Mouse (Mus musculus) kidney, postnatal 4 days (tissue): Measurements from ENCODE around the gene Kcnn4.

Experiments used
- DNase-seq, 2 experiments: peaks; one replicate each; pipeline ENCODE4 v3.0.0; 2021; ENCODE audit warnings: mixed read lengths in 2 of 2

The Kcnn4 gene

DNA sequence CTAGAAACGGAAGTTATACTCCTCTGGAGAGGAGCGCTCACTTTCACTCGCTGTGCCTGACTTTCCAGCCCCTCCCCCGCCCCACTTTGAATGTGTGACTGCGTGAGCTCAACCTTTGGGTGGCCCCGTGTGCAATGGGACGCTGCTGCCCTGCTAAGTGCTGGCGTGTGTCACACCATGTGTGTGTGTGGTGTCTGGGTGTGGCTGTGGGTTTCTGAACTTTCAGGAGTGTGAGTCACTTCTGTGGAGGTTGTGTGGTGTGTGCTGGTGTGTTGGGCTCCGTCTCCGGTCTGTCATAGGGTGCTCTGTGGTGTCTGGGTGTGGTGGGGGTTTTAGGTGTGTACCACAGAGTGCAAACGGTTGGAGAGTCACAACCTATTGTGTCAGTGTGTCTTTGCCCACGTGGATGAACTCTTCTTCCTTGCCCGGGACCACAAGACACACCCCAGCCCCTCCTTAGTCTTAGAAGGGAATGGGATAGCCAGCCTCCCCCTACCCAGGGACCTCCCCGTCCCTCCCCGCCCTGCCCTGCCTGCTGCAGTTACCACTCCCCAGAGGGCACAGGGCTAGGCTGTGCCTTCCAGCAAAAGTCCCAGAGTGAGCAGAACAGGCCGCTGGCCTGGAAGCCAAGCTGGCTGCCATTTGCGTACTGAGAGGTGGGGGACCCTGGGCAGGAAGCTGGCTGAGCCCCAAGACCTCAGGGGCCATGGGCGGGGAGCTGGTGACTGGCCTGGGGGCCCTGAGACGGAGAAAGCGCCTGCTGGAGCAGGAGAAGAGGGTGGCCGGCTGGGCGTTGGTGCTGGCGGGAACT lies at the start of gene Kcnn4:
Kcnn4 (plus strand) TSS at position 533 of the 811 bp plus-strand sequence.
- DNase-seq = no peak

- DNase-seq = no peak
These were observed 47.5 kb upstream of the Kcnn4 start for GRCm38 (mm10) chr7:24322593-24322992.

GRCm38 (mm10) chr7:24325197-24325596 lies 44.9 kb upstream of the Kcnn4 start:
- DNase-seq = peak in 1 of 2 experiments; percentile 37

- DNase-seq = peak; percentile 30 to 57
These were observed 44.4 kb upstream of the Kcnn4 start for GRCm38 (mm10) chr7:24325675-24326128.

DNA sequence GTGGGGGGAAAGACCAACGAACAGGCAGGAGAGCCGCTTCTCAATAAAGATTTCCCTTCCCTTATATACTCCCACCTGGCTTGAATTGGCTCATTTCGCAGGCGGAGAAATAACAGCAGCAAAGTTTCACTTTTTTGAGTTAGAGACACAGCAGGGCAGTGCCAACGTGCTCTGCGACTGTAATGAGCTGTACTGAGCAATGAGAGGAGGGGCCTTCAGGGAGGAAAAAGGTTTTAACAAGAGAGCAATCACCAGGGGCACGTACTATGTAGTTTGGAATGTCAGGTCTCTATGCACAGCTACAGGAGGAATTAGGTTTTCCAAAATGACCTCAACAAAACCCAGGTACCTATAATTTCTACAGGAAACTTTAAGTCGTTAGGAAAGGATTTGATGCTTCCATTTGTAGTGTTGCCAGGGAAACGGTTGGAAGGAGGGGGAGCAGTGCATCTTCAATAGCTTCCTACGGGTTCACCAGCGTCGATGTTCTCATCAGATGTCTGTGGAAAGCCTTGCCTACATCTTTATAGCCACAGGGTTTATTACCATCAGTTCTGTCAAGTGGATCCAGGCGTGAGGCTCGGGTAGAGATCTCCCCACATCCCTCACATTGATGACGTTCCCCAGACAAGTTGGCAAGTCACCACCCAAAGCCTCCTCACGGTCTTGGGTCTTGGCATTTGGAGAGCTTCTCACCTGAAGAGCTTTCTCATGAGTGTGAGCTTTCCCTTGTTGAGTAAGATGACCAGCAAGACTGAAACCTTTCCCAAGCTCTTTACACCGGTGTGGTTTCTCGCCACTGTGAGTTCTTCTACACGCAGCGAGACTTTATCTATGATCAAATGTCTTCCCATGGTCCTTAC lies 43.6 kb upstream of the Kcnn4 start:
- no peak for DNase-seq

- peak in 1 of 2 experiments; percentile 11 for DNase-seq
These were observed 42.6 kb upstream of the Kcnn4 start for GRCm38 (mm10) chr7:24327281-24327975.

- DNase-seq = peak; percentile 35 to 58
These were observed 36.6 kb upstream of the Kcnn4 start, which contains the start of gene Tescl for GRCm38 (mm10) chr7:24333304-24333986. Gene Tescl (minus strand): TSS chr7:24333936.

GRCm38 (mm10) chr7:24335699-24336309 lies 34.3 kb upstream of the Kcnn4 start:
- peak; percentile 85 to 86 for DNase-seq

GRCm38 (mm10) chr7:24338241-24338640 lies 31.8 kb upstream of the Kcnn4 start:
- DNase-seq = no peak

- no peak for DNase-seq
These were observed 26.3 kb upstream of the Kcnn4 start for GRCm38 (mm10) chr7:24343701-24344272.

GRCm38 (mm10) chr7:24346444-24346843 lies 23.6 kb upstream of the Kcnn4 start:
- DNase-seq = no peak

- no peak for DNase-seq
These were observed 21.2 kb upstream of the Kcnn4 start, which contains the start of gene Lypd5 for GRCm38 (mm10) chr7:24348896-24349295. Gene Lypd5 (plus strand): TSS chr7:24349196.

- DNase-seq = no peak
These were observed 14.4 kb upstream of the Kcnn4 start for GRCm38 (mm10) chr7:24355646-24356045.

DNA sequence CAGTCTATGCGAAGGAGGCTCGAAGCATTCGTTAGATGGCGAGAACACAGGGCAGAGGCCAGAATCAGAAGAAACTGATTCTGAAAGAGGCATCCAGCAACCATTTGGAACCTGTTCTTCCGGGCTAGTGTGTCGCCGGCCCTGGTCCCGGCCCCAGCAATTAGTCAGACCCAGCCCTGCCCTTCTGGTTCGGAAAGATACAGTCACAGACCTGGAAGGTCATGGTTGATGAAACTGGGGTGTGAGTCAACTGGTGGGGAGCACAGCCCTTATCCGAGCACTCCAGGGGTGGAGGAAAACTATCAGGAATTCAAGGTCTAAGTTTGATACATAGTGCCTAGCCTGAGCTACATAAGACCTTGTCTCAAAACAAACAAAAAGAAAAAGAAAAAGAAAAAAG lies 14.0 kb upstream of the Kcnn4 start:
- DNase-seq = no peak

- DNase-seq = peak in 1 of 2 experiments; percentile 14
These were observed 12.2 kb upstream of the Kcnn4 start for GRCm38 (mm10) chr7:24357899-24358298.

DNA sequence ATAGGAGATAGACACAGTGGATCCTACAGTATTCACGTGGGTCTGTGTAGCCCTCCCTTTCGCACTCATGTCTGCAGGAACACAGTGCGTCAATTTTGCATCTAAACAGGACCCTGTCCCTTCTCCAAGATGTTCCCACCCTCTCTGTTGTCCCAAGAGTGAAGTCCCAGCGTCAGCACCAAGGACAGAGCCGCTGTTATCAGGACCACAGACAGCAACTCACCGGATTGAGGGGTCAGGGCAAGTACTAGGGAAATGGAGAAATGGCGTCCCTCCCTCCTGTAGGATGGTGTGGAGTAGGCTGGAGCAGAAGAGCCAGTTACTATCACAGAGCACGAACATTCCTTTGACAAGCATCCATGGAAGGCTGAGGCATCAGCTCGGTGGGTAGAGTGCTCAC lies 10.8 kb upstream of the Kcnn4 start:
- peak; percentile 77 to 84 for DNase-seq

DNA sequence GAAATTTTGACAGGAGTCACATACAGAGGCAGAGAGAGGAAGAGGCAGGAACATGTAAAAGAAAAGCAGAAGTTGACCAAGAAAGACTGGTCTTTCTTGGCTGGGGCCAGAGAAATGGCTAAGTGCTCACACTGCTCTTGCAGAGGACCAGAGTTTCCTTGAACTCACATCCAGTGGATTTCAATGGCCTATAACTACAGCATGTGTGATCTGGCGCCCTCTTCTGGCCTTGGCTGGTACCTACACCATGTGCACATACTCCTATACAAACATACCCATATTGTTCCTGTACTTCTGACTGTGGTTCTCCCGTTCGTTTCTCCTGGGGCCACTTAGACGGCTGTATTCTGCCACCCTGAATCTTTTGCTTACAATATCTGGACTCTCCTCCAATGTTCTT lies 9.1 kb upstream of the Kcnn4 start:
- DNase-seq = no peak

- peak; percentile 62 to 67 for DNase-seq
These were observed 6.8 kb upstream of the Kcnn4 start for GRCm38 (mm10) chr7:24363228-24363627.

GRCm38 (mm10) chr7:24364827-24365226 lies 5.2 kb upstream of the Kcnn4 start:
- DNase-seq = peak; percentile 90

GRCm38 (mm10) chr7:24365258-24366014 lies 4.6 kb upstream of the Kcnn4 start:
- no peak for DNase-seq
